Mouse (Mus musculus) spleen, postnatal 14 days (tissue): ENCODE measurements around the gene Map9.
A peak's percentile ranks its signal among the peaks of the same experiment; 100 is the strongest.
"Not testable (repeated sequence)": the region's sequence is repeated elsewhere in the genome, so short reads cannot be mapped to it uniquely, and the experiment has no call there.

Experiments
- DNase-seq, 2 experiments: peaks; one replicate each; pipeline ENCODE4 v3.0.0; 2021 to 2022; ENCODE audit warnings: low spot score in 2 of 2

Map9 gene

GRCm38 (mm10) chr3:82357797-82358524 lies at the start of gene Map9:
Gene Map9 (plus strand): TSS chr3:82358044.
- DNase-seq: peak; percentile 54 to 73

DNA sequence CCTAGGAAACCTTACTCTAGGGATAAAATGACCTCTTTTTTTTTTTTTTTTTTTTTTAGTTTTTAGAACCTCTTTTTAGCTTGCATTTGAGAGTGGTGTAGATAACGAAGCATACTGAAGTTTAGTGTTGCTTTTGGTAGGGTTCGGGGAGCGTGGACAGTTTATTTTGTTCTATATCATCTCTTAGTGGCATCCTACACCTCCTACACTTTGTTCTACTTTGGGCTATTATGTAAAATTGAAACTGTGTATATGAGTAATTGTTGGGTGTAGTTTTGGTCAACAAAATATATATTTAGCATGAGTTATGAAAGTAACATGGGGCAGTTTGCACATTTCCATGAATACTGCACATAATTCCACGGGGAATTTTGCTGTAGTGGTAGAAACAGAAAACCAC lies 42.1 kb upstream of the Map9 start:
- no peak for DNase-seq

DNA sequence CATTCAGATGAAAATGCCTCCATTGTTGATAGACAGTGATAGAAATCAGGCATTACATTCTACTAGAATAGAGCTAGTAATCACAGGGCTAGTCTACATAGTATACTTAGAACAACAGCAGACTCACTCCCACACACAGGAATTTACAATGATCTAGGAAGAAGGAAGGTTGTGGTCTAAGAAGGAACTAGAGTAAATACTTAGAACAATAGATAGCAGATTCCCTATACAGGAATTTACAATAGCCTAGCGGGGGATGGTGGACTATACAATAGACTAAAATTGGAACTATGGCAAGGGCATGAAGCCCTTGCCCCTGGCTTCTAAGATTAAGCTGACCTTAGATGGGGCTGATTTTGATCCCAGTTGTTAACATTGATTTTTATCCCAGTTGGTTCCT lies 31.1 kb upstream of the Map9 start:
- not testable (repeated sequence) for DNase-seq

DNA sequence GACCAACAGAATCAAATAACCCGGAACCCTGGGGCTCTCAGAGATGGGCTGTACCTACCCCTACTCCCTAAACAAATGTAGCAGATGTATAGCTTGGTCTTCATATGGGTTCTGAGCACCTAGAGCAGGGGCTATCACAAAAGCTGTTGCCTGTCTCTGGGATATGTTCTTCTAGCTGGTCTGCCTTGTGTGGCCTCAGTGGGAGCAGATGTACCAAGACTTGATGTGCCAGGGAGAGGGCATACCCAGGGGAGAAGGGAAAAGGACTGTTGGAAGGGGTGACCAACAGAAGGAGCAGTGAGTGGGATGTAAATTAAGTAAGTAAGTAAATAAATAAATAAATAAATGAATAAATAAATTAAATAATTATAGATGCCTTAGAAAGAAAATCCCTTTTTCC lies 25.8 kb upstream of the Map9 start:
- no peak for DNase-seq

- no peak for DNase-seq
Observed at GRCm38 (mm10) chr3:82332536-82332935, 25.3 kb upstream of the Map9 start.

- DNase-seq: peak in 1 of 2 experiments; percentile 20
Observed at GRCm38 (mm10) chr3:82333128-82333969, 24.5 kb upstream of the Map9 start.

DNA sequence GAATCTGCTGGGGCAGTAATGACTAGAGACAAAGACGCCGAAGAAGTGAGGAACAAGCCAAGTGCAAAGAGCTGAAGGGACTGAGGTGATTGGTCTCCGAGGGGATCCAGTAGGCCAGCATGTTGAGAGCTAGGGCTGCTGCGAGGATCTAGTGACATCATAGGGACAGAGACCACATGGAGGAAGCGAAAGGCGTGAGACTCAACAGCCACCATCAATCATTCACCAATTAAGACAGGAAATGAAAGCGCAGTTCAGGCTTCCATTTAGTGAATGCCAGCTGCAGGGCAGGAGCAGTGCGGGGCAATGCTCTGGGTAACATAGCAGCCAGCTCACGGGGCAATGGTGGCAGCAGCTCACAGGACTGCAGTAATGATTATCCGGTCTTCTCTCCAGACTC lies 17.7 kb upstream of the Map9 start:
- no peak for DNase-seq

GRCm38 (mm10) chr3:82348277-82348860 lies 9.5 kb upstream of the Map9 start:
- no peak for DNase-seq

DNA sequence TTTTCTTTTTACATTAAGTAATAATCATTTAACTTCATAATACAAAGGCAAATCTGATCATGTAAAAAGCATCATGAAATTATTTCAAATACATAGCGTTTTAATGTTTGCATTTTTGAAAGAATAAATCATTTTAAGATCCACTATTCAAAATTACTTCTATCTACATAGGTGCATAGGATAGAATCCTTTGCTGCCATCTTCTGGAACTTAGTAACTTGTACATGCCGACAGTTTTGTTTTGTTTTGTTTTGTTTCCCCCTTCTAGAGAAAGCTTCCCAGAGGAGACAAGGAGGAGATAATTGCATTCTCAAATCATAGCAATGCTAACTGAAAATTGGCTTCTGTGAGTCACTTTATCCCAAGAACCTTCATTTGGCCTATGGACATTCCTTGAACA lies 7.5 kb upstream of the Map9 start:
- DNase-seq: no peak

- DNase-seq: no peak
Observed at GRCm38 (mm10) chr3:82357340-82357739, 504 bp upstream of the Map9 start.

GRCm38 (mm10) chr3:82359036-82359435 lies 1.2 kb downstream of the Map9 start:
- DNase-seq: no peak

DNA sequence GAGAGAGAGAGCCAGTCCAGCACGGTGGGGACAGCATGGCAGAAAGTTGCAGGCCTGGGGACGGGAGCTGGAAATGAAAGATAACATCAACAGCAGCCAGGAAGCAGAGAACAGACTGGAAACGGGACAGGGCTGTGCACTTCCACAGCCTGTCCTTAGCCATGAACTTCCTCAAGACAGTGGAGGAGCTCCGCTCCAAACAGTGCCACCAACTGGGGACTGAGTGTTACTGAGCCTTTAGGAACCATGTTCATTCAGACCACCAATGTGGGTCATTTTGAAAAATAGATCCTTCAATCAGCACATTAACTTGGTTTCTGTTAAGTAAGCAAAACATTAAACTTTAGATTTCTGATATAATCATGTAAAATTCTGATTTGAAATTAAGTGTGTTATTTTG lies 4.6 kb downstream of the Map9 start:
- no peak for DNase-seq

DNA sequence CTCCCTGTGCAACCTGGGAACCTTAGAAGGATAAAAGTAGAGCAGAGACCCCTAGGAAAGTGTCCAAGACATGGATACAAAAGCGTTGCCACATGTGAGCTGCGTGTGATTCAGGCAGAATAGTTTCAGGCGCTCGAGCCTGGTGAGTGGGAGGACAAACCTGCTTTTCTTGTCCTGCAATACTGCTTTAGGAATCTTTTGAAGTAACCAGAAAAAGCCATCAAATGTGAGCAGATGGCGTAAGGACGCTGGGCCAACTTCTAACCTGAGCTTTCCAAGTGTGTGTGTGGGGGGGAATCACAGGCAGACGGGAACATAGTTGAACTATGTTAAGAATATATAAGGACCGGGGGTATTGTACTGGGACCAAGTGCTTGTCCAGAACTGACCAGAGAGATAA lies 6.7 kb downstream of the Map9 start:
- no peak for DNase-seq

GRCm38 (mm10) chr3:82364988-82365387 lies 7.1 kb downstream of the Map9 start:
- DNase-seq: no peak

DNA sequence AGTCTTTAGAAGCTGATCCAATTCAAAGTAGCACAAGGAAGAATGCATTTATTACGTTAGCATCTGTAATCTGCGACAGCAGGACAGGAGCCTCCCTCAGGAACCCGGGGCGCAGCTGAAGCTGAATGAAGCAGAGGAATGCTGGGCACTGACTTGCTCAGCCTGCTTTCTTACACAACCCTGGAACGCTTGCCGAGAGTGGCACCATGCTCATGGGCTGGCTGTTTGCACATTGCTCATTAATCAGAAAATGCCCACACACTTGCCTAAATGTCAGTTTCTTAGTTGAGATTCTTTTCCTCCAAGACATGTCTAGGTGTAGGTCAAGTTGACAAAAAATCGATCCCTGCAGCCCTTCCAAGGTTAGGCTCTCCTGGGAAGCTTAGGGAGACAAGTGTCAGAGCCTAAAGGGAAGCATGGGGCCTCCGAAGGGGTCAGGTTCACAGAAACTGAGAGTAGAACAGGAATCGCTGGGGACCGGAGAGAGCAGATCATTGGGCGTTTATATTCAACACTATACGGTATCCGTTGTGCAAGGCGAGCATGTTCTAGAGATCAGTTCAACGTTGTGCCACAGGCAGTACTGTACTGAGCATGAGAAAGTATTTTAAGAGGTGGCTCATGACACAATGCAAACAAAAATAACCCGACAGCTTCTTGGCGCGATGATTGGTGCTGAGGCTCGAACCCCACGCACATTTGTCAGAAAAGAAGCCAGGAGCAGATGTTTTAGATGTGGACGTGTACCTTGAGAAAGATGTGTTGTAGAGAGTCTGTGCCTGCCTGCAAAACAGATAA lies 11.4 kb downstream of the Map9 start:
- DNase-seq: no peak

GRCm38 (mm10) chr3:82370439-82371011 lies 12.7 kb downstream of the Map9 start:
- DNase-seq: no peak

DNA sequence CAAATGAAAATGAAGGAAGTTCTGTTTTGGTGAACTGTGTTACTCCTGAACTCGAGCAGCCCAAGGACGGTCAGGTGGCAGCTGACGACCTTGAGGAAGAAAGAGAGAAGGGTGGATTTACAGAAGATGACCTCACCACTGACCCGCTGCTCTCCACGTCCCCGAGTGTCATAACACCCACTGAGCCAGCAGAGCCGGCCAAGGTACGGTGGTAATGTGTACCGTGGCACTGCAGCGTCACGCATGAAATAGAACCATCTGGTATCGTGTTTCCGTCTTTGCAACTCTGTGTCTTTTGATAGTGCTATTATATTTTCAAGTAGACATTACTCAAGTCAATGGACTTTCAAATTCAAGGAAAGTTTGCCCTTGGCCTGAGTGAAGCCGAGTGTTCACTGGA lies 19.1 kb downstream of the Map9 start:
- no peak for DNase-seq

DNA sequence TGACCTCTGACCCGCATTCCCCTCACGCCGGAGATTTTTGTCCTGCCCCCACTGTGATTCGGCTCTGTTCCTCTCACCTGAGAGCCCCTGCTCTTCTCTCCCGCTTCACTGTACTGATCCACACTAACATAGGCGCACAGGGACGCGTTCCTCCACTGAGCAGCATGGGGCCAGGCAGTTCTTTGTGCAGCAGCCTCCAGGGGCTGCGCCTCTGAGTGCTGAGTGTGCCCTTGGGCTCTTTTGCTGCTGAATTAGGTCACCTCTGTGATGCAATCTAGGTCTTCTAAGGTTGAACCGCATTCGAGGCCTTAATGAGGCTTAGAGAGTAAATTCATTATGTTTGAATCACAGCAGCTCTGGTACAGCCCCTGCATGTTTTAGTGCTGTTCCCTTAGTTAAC lies 24.5 kb downstream of the Map9 start:
- no peak for DNase-seq

GRCm38 (mm10) chr3:82385091-82385490 lies 27.2 kb downstream of the Map9 start:
- no peak for DNase-seq

- no peak for DNase-seq
Observed at GRCm38 (mm10) chr3:82405830-82406229, 48.0 kb downstream of the Map9 start.

GRCm38 (mm10) chr3:82406336-82406735 lies 48.5 kb downstream of the Map9 start:
- no peak for DNase-seq

GRCm38 (mm10) chr3:82407432-82407831 lies 49.6 kb downstream of the Map9 start:
- no peak for DNase-seq
